Mouse (Mus musculus): ENCODE results near the gene Pdpn.
A peak's percentile ranks its signal among the peaks of the same experiment; 100 is the strongest.

DNA sequence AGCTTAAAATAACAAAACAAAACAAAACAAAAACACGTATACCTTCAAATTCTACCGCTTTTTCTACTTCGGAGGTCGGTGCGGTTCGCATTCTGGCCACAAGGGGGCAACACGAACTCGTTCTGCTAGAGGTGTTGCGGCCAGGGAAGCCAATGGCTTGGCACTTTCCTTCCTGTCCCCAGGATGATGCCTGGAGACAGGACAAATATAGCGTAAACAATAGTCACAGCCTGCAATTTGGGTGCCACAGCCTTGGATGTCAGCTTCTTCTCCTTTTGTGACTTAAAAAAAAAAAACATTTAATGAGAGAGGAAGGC is 26.2 kb upstream of the Pdpn start:
- TF ChIP-seq CTCF (IDR thresholded peaks at IDR 0.05; ENCODE audit: insufficient read depth, low read length) (peak; percentile 82), POLR2A (IDR thresholded peaks at IDR 0.05; ENCODE audit: borderline replicate concordance, extremely low read depth, low read depth, low read length) (no peak)
